Mouse (Mus musculus) CH12.LX (cell line): ENCODE data around the gene Hip1.

Source experiments
- BHLHE40 ChIP-seq: IDR thresholded peaks from 2 replicates; pipeline ENCODE4 v1.6.1; 2011; ENCODE audit warnings: mild to moderate bottlenecking, low read depth, low read length, improper control_type of control experiment
- CHD2 ChIP-seq: IDR thresholded peaks from 2 replicates; pipeline ENCODE4 v1.6.1; 2011; ENCODE audit warnings: low read length, improper control_type of control experiment
- CTCF ChIP-seq, 2 experiments: IDR thresholded peaks in 1 of 2; conservative IDR thresholded peaks in 1 of 2; 2 replicates each; pipeline ENCODE4 v1.5.1; 2011 to 2012; ENCODE audit warnings: low read depth in 2 of 2, low read length in 2 of 2, improper control_type of control experiment in 1 of 2, inconsistent platforms in 1 of 2, mild to moderate bottlenecking in 1 of 2, moderate library complexity in 1 of 2
- IRF4 ChIP-seq: IDR thresholded peaks from 2 replicates; pipeline ENCODE4 v1.6.1; 2014; ENCODE audit warnings: low read depth, mild to moderate bottlenecking, inconsistent platforms, low read length, improper control_type of control experiment
- MYC ChIP-seq: IDR thresholded peaks from 2 replicates; pipeline ENCODE4 v1.6.1; 2011; ENCODE audit warnings: low read depth, mild to moderate bottlenecking, improper control_type of control experiment, low read length
- NELFE ChIP-seq: IDR thresholded peaks from 2 replicates; pipeline ENCODE4 v1.6.1; 2011; ENCODE audit warnings: low read depth, low read length, improper control_type of control experiment
- POLR2A ChIP-seq: IDR thresholded peaks from 2 replicates; pipeline ENCODE4 v1.6.1; 2011; ENCODE audit warnings: low read depth, mild to moderate bottlenecking, improper control_type of control experiment, low read length

DNA sequence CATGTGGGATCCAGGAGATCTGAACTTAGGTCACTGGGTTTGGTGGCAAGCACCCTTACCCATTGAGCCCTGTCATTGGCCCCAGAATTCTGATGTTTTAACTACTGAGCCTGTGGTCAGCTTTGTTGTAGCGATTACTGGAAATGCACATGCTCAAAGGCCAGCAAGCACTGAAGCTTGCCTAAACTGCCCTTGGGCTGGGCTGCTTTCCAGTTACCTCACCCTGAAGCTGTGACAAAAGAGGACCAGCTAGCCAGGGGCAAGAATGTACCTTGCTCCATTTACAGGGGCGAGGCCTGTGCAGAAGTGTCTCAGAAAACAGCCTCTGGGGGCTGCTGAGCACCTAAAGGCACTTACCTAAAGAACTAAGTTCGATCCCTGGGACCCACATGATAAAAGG lies 51.8 kb downstream of the Hip1 start:
- TF ChIP-seq BHLHE40 (no peak), CTCF (conservative IDR thresholded peaks at IDR 0.05 in 1 of 2, IDR thresholded peaks at IDR 0.05 in 1 of 2; ENCODE audit: low read depth in 2 of 2, low read length in 2 of 2) (no peak), MYC (no peak), IRF4 (no peak), NELFE (no peak), CHD2 (no peak), POLR2A (no peak)
